Mouse (Mus musculus) CD4-positive, CD25-positive, alpha-beta regulatory T cell, adult 4 months (primary cell): ENCODE measurements around the gene Haghl. TPM values are rescaled to one million over a fixed set of nuclear protein-coding genes. Genes with fewer than 3 reads are reported as not detected.
"Not testable (repeated sequence)": the region's sequence is repeated elsewhere in the genome, so short reads cannot be mapped to it uniquely, and the experiment has no call there.

Source experiments
- ATAC-seq: one replicate; pipeline ENCODE4 v1.8.0; 2017
- polyA plus RNA-seq, 2 experiments: library from polyadenylated mRNA; unstranded; fragments of 100-300 nt; shearing (Covaris generic); gene quantifications; one replicate each; pipeline ENCODE4 v1.2.1; 2017

Haghl gene
- polyA plus RNA-seq, 2 experiments from 2014 or later, result 26.8 to 37.4 TPM

- ATAC-seq, result not testable (repeated sequence)
Observed at GRCm38 (mm10) chr17:25741471-25741870, 44.0 kb downstream of the Haghl start.

GRCm38 (mm10) chr17:25738861-25739260 lies 46.6 kb downstream of the Haghl start:
- no peak for ATAC-seq

- ATAC-seq, result no peak
Observed at GRCm38 (mm10) chr17:25735745-25736144, 49.7 kb downstream of the Haghl start, which contains the start of gene Mslnl. Mslnl (plus strand) TSS chr17:25736042.

GRCm38 (mm10) chr17:25735246-25735645 lies 50.2 kb downstream of the Haghl start:
- ATAC-seq, result no peak

- ATAC-seq, result no peak
Observed at GRCm38 (mm10) chr17:25732082-25732481, 53.4 kb downstream of the Haghl start.

Other genes starting within 250 kb of the Haghl start
- not detected for gene Sox8, start 215.0 kb downstream of the Haghl start, polyA plus RNA-seq
- 10 to 100 TPM; 22.0 to 26.0 TPM for gene Lmf1, start 206.6 kb downstream of the Haghl start, polyA plus RNA-seq
- gene Gng13, start 68.5 kb downstream of the Haghl start, polyA plus RNA-seq, result not detected
- gene Chtf18, start 58.3 kb downstream of the Haghl start, polyA plus RNA-seq, result 1 to 10 TPM; 3.5 to 5.9 TPM
- gene Rpusd1, start 58.0 kb downstream of the Haghl start, polyA plus RNA-seq, result 10 to 100 TPM; 12.8 to 16.8 TPM
- gene Mslnl, start 49.6 kb downstream of the Haghl start, polyA plus RNA-seq, result not detected
- not detected for gene Msln, start 31.3 kb downstream of the Haghl start, polyA plus RNA-seq
- 10 to 100 TPM; 21.4 to 29.8 TPM for gene Narfl, start 11.9 kb downstream of the Haghl start, polyA plus RNA-seq
- gene Ccdc78, start 907 bp upstream of the Haghl start, polyA plus RNA-seq, result 1 to 10 TPM in 1 of 2 experiments, under 1 TPM in 1; 0.28 to 1.4 TPM
- gene Fam173a, start 7.2 kb upstream of the Haghl start, polyA plus RNA-seq, result 100 to 1,000 TPM; 192 to 257 TPM
- not detected for gene AC134908.4, start 10.0 kb upstream of the Haghl start, polyA plus RNA-seq
- gene Metrn, start 11.5 kb upstream of the Haghl start, polyA plus RNA-seq, result 1 to 10 TPM; 3.6 to 7.0 TPM
- not detected for gene Fbxl16, start 23.4 kb upstream of the Haghl start, polyA plus RNA-seq
- gene Wdr24, start 38.0 kb upstream of the Haghl start, polyA plus RNA-seq, result 10 to 100 TPM; 19.4 to 53.9 TPM
- 10 to 100 TPM; 22.2 to 42.8 TPM for gene Jmjd8, start 43.2 kb upstream of the Haghl start, polyA plus RNA-seq
- 10 to 100 TPM; 75.1 to 75.2 TPM for gene Stub1, start 47.7 kb upstream of the Haghl start, polyA plus RNA-seq
- not detected for gene Rhbdl1, start 51.6 kb upstream of the Haghl start, polyA plus RNA-seq
- gene Gm20683, start 56.1 kb upstream of the Haghl start, polyA plus RNA-seq, result 1 to 10 TPM in 1 of 2 experiments, under 1 TPM in 1; 0.79 to 1.7 TPM
- 10 to 100 TPM; 19.1 to 47.0 TPM for gene Rhot2, start 59.2 kb upstream of the Haghl start, polyA plus RNA-seq
- 1 to 10 TPM; 3.4 to 6.8 TPM for gene Wdr90, start 75.8 kb upstream of the Haghl start, polyA plus RNA-seq
- gene Mcrip2, start 83.1 kb upstream of the Haghl start, polyA plus RNA-seq, result 1 to 10 TPM; 2.7 to 5.5 TPM
- gene Mettl26, start 89.4 kb upstream of the Haghl start, polyA plus RNA-seq, result 100 to 1,000 TPM in 1 of 2 experiments, 10 to 100 TPM in 1; 82.7 to 124 TPM
- 1 to 10 TPM in 1 of 2 experiments, under 1 TPM in 1; 0.94 to 1.3 TPM for gene Wfikkn1, start 95.2 kb upstream of the Haghl start, polyA plus RNA-seq
- gene Rab40c, start 134.1 kb upstream of the Haghl start, polyA plus RNA-seq, result 1 to 10 TPM; 6.6 to 7.3 TPM
- gene Pigq, start 159.3 kb upstream of the Haghl start, polyA plus RNA-seq, result 10 to 100 TPM; 27.8 to 49.3 TPM
- gene Nhlrc4, start 159.3 kb upstream of the Haghl start, polyA plus RNA-seq, result not detected
- gene A930017K11Rik, start 166.9 kb upstream of the Haghl start, polyA plus RNA-seq, result not detected
- gene Capn15, start 200.1 kb upstream of the Haghl start, polyA plus RNA-seq, result 1 to 10 TPM; 5.3 to 6.6 TPM